Mouse (Mus musculus): Measurements from ENCODE around the gene Acsl6.
"Not testable (repeated sequence)": the region's sequence is repeated elsewhere in the genome, so short reads cannot be mapped to it uniquely, and the experiment has no call there.

Gene Acsl6

DNA sequence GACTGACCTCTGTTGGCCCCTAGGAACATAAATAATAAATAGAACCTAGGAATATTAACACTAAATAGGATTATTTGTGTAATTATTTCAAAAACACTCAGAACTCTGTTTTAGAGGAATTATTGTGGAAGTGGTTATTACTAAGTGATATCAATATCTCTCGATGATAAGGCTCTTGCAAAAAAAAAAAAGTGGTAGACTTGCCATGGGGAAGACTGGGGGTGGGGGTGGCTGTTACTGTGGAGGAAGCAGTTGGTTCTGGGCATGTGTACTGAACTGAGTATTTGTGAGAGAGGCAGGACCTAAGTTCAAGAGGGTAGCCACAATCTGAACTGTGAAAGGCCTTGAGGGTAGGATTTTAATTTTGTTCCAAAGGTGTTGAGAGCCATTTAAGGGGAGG, 93.1 kb downstream of the Acsl6 start:
- no peak for DNase-seq

DNA sequence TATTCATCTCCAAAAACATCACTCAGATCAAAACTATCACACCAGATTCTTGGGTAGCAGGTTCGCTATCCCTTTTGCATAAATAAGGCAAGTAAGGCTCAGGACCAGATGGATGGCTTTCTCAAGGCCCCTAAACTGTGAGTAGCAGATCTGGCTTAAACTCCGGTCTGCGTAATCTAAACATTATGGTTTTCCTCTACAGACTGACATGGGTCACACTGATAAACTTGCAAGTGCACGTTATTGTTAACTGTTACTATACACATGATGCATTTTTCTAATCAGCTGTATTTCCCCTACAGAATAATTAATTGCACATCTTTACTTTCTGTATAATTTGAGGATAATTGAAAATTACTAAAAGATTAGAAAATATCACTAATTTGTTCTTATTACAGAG, 94.5 kb downstream of the Acsl6 start:
- DNase-seq: no peak

DNA sequence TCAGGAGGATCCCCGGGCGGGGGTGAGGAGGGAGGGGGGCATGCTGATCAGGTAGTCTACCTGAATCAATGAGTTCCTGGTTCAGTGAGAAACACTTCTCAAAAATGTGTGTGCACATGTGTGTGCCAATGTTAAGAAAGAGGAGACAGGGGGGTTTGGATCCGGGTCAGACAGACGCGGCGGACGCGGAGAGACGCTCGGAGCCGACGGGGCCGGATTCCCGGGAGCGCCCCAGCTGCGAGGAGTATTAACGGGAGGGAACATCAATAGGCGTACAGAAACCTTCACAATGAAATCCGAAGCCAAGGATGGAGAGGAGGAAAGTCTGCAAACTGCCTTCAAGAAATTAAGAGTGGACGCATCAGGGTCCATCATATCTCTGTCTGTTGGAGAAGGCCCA, 97.2 kb downstream of the Acsl6 start:
- not testable (repeated sequence) for DNase-seq

DNA sequence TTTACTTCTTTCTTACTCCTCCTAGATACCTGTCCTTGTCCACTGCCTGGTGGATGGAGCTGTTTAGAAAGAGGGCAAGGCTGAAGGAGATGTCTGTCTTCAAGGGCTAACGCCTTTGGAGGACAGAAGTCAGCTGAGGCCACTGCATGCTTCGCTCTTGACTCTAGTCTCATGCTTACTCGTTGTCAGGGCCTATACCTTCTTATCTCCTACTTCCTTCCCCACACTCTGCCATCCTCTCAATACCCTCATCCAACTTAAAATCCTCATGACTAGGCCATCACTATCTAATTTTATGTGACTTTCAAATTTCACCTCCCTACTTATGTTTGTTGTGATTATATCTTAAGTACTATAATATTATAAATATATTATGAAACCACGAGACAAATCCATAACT, 101.3 kb downstream of the Acsl6 start:
- DNase-seq: no peak

DNA sequence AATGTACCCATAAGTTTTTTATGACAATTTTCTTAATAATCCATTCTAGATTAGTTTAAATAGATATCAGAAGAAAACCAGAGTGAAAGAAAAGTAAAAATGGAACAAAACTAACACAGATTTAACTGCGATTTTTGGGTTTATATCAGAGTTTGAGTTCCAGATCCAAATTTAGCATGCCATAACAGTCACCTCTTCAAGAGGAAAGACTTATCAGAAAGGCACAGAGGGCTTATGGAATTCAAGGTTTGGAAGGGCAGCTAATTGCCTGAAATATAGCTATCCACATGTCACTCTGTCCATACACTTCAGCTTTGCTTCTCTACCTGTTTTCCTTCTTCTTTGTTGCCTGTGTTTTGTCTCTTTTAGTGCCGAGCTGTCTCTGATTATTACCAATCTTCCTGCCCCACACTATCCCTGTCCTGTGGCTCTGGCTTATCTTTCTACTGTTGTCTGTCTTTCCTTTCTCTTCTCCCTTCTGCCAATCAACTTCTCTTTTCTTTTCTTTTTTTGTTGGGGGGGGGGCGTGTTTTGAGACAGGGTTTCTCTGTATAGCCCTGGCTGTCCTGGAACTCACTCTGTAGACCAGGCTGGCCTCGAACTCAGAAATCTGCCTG, 103.4 kb downstream of the Acsl6 start:
- DNase-seq: no peak

DNA sequence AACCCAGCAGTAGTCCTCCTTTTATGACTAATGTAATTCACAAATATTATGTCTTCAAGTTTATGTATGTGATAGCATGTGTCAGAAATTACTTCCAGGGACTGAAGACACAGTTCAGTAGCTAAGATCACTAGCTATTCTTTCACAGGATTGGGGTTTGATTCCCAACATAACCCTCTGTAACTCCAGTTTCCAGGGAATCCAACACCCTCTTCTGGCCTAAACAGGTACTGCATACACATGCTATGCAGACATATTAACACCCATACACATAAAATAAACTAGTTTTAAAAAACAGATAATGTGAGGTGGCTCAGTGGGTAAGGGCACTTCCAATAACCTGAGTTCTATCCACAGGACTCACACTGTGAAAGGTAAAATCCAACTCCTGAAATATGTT, 107.0 kb downstream of the Acsl6 start:
- DNase-seq: no peak

DNA sequence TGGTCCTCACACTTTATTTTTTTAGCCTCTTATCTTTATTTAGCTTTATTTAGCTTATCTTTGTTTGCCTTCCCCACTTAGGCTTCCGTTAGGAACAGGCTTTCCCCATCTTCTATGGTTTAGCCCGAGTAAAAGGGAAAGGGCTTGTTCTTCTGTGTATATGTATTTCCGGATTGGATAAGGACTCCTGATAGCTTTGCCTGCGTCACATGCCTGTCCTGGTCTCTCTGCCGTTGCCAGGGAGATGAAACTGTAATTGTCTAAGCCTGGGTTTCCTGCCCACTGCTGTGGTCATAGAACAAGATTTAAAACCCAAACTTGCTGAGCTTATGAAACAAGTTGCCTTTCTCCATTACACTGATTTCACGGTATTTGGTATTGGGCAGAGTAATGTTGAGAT, 109.4 kb downstream of the Acsl6 start:
- DNase-seq: no peak
